Mouse (Mus musculus) midbrain, embryonic 12.5 days (tissue): ENCODE data around the gene Dnm1. TPM values are rescaled to one million over a fixed set of nuclear protein-coding genes. Genes with fewer than 3 reads are reported as not detected.

Experiments
- ATAC-seq: fragments of 200-750 bp; cut with Nextera tagmentation; 2 replicates; pipeline ENCODE4 v1.8.0; 2017; ENCODE audit warnings: low read depth, moderate TSS enrichment, moderate library complexity; ENCODE audit not compliant: low FRiP score
- H3K27ac ChIP-seq: fragments of 300-500 bp; sonication (generic); replicated peaks from 2 replicates; pipeline ENCODE4 v1.5.1; 2016; ENCODE audit warnings: mild to moderate bottlenecking
- H3K27me3 ChIP-seq: fragments of 300-500 bp; sonication (generic); 2 replicates; pipeline ENCODE4 v1.6.1; 2016; ENCODE audit warnings: mild to moderate bottlenecking
- H3K36me3 ChIP-seq: fragments of 300-500 bp; sonication (generic); 2 replicates; pipeline ENCODE4 v1.6.1; 2016
- H3K4me1 ChIP-seq: fragments of 300-500 bp; sonication (generic); 2 replicates; pipeline ENCODE4 v1.6.1; 2016
- H3K4me2 ChIP-seq: fragments of 300-500 bp; sonication (generic); replicated peaks from 2 replicates; pipeline ENCODE4 v1.6.1; 2016; ENCODE audit warnings: mild to moderate bottlenecking, moderate library complexity
- H3K4me3 ChIP-seq: fragments of 300-500 bp; sonication (generic); 2 replicates; pipeline ENCODE4 v1.5.1; 2016; ENCODE audit warnings: mild to moderate bottlenecking
- H3K9ac ChIP-seq: fragments of 300-500 bp; sonication (generic); replicated peaks from 2 replicates; pipeline ENCODE4 v1.6.1; 2016; ENCODE audit warnings: mild to moderate bottlenecking, moderate library complexity
- H3K9me3 ChIP-seq: fragments of 300-500 bp; sonication (generic); 2 replicates; pipeline ENCODE4 v1.6.1; 2016; ENCODE audit warnings: mild to moderate bottlenecking
- WGBS: fragments of 180-500 bp; shearing (Covaris S2); methylation state at CpG from one replicate; pipeline ENCODE4 v1.1.7; 2016; 5-methylcytosine and 5-hydroxymethylcytosine counted together
- polyA plus RNA-seq: library from polyadenylated mRNA; unstranded; fragments of >200 nt; fragmentation: Nextera tagmentation; extraction: Ambion mirVana; gene quantifications from 2 replicates; pipeline ENCODE4 v1.2.1, GENCODE M21; 2016

Dnm1 gene
- polyA plus RNA-seq, 1 experiment from 2014 or later = 30.5 TPM

DNA sequence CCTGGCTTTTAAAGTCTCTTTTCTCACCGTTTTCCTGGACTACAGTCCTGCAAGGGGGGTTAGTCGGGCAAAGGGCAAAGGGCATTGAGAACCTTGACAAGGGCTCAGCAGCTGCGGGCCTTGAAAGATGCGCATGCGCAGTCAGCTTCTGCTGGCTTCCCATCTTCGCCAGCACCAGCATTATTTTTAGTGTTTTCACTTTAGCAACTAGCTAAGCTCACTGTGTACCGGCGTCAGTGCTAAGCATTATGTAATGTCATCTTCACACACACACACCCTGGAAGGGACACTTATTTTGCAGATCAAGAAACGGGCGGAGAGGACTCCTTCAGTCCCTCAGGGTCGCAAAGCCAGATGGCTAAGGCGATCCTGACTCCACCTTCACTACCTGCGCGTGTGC is 7.6 kb upstream of the Dnm1 start:
- H3K9ac ChIP-seq = peak overlapping the region; percentile 34; the same call in 1 of the 2 replicates
- 5% methylated on average over 14 of the region's 14 CpGs for WGBS
- H3K27ac ChIP-seq = no peak overlapping the region
- H3K4me3 ChIP-seq = peak overlapping the region; percentile 30
- peaks cover 23% of the 10 kb centered on the region for H3K4me1 ChIP-seq
- ATAC-seq = 0 out of 2 replicates have a peak, but pooled peaks have one; percentile 6
- H3K27me3 ChIP-seq = peaks cover 18% of the 10 kb centered on the region
- peaks cover 7% of the 10 kb centered on the region for H3K36me3 ChIP-seq
- no peaks in the 10 kb centered on the region for H3K9me3 ChIP-seq
- H3K4me2 ChIP-seq = peak overlapping the region; percentile 61

DNA sequence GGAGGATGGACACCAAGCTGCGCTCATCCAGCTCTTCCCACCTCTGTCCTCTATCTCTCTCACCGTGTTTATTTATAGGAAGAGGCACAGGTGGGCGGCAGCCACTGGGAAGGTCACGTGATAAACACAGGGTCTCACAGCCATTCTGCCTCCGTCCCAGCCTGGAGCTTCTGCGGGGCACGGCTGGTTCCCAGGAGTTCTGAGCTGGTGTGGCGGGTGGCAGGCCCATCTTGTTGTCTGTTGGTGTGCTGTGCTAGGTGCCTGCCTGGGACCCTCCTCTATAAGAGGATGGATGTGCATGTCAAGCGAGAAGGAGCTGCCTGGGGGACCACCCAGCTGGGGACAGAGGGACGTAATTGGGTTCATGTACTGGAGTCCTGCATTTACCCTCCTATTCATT is 5.2 kb upstream of the Dnm1 start:
- no peak for ATAC-seq
- peaks cover 11% of the 10 kb centered on the region for H3K4me1 ChIP-seq
- WGBS = 68% methylated on average over 10 of the region's 10 CpGs

DNA sequence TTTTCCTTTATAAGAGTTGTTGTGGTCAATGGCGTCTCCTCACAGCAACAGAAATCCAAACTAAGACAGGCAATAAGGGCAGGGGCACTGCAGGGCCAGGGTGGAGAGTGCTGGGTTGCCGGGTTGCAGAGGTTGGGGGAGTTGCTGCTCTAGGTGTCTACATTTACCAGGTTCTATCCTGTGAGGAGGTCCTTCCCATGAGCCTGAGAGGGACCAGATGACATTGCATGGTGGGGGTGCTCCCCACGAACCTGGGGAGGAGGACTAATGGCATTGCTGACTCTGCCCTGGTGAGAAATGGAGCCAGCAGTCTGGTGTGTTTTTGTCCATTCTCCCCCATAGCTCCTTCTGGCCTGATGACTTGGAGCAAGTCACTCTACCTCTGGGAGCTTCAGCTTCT is 4.6 kb upstream of the Dnm1 start:
- Histone ChIP-seq H3K9me3 (no peaks in the 10 kb centered on the region), H3K27me3 (peaks cover 18% of the 10 kb centered on the region), H3K4me3 (no peak overlapping the region), H3K9ac (no peak overlapping the region), H3K4me2 (no peak overlapping the region), H3K36me3 (no peaks in the 10 kb centered on the region), H3K4me1 (peaks cover 11% of the 10 kb centered on the region), H3K27ac (no peak overlapping the region)
- ATAC-seq = no peak
- WGBS = 77% methylated on average over 3 of the region's 3 CpGs

More for the DNA sequence above, 5.2 kb upstream of the Dnm1 start:
- no peak overlapping the region for H3K4me2 ChIP-seq
- no peak overlapping the region for H3K9ac ChIP-seq
- H3K27me3 ChIP-seq = peaks cover 18% of the 10 kb centered on the region
- no peaks in the 10 kb centered on the region for H3K36me3 ChIP-seq
- no peaks in the 10 kb centered on the region for H3K9me3 ChIP-seq
- H3K27ac ChIP-seq = no peak overlapping the region
- no peak overlapping the region for H3K4me3 ChIP-seq

DNA sequence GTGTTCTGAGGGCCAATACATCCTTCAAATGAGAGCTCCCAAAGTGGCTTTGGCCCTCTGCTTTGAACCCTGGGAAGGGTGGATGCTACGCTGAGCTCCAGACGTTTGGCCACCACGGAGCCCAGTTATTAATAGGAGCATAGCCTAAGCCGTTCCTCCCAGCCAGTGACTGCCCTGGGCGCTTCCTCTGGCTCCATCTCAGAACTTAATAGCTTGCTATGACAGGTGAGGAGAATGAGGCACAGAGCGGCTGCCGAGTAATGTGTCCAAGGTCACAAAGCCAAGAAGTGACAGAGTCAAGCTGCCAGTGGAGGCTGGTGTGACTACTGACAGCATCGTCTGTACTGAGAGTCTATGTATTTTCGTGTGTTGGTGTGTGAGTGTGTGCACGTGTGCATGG is 3.1 kb upstream of the Dnm1 start:
- no peak for ATAC-seq
- no peak overlapping the region for H3K9ac ChIP-seq
- no peaks in the 10 kb centered on the region for H3K36me3 ChIP-seq
- no peak overlapping the region for H3K4me3 ChIP-seq
- no peak overlapping the region for H3K4me2 ChIP-seq
- no peaks in the 10 kb centered on the region for H3K9me3 ChIP-seq
- H3K27me3 ChIP-seq = peaks cover 21% of the 10 kb centered on the region
- H3K27ac ChIP-seq = no peak overlapping the region
- H3K4me1 ChIP-seq = peaks cover 21% of the 10 kb centered on the region
- 87% methylated on average over 10 of the region's 10 CpGs for WGBS

DNA sequence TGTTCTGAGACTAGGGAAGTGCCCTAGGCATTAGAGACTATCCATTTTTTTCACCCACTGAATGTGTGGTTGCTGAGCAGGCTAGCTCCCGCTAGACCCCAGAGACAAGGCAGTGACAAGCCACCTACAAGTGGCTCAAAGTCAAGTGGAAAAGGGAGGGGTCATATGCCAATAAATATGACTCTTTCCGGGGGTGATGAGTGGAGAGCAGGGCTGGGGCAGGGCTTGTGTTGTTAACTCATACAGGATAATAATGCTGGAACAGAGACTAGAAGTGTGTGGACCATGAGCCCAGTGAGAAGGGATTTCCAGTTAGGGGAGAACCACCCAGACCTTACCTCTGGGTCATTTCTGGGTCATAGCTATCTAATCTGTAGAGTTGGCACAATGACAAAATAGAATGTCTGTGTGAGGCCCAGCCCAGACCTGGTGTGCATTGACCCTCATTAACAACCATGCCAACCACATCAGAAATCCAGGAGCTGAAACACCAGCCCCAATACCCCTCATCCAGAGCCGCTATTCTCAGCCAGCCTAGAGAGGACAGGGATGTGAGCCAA is 1.3 kb upstream of the Dnm1 start:
- Histone ChIP-seq H3K36me3 (no peaks in the 10 kb centered on the region), H3K27me3 (peaks cover 33% of the 10 kb centered on the region), H3K4me1 (peaks cover 26% of the 10 kb centered on the region), H3K27ac (no peak overlapping the region), H3K4me3 (no peak overlapping the region), H3K4me2 (no peak overlapping the region), H3K9me3 (no peaks in the 10 kb centered on the region), H3K9ac (no peak overlapping the region)
- 92% methylated on average over 3 of the region's 3 CpGs for WGBS
- ATAC-seq = no peak

DNA sequence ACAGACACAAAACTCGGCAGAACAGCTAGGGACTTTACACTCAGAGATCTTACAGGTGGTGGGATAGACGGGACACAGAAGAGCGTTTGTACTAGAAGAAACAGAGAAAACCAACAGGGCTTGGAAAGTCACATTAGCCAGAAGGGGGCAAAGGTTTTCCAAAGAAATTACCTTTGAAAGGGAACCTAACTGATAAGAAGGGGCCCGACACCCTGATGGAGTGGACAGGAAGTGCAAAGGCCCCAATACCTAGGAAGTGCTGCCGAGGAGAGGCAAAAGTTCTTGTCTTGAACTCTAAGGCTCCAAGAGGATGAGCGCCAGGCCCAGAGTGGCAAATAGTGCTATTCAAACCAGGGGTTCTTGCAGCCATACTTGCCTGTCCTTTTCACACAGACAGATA is 698 bp upstream of the Dnm1 start:
- Histone ChIP-seq H3K36me3 (no peaks in the 10 kb centered on the region), H3K9ac (no peak overlapping the region), H3K9me3 (no peaks in the 10 kb centered on the region), H3K4me1 (peaks cover 26% of the 10 kb centered on the region), H3K27me3 (peaks cover 33% of the 10 kb centered on the region), H3K4me3 (no peak overlapping the region), H3K4me2 (peak overlapping the region; percentile 78; the same call in 1 of the 2 replicates), H3K27ac (no peak overlapping the region)
- ATAC-seq = no peak
- 76% methylated on average over 6 of the region's 6 CpGs for WGBS

DNA sequence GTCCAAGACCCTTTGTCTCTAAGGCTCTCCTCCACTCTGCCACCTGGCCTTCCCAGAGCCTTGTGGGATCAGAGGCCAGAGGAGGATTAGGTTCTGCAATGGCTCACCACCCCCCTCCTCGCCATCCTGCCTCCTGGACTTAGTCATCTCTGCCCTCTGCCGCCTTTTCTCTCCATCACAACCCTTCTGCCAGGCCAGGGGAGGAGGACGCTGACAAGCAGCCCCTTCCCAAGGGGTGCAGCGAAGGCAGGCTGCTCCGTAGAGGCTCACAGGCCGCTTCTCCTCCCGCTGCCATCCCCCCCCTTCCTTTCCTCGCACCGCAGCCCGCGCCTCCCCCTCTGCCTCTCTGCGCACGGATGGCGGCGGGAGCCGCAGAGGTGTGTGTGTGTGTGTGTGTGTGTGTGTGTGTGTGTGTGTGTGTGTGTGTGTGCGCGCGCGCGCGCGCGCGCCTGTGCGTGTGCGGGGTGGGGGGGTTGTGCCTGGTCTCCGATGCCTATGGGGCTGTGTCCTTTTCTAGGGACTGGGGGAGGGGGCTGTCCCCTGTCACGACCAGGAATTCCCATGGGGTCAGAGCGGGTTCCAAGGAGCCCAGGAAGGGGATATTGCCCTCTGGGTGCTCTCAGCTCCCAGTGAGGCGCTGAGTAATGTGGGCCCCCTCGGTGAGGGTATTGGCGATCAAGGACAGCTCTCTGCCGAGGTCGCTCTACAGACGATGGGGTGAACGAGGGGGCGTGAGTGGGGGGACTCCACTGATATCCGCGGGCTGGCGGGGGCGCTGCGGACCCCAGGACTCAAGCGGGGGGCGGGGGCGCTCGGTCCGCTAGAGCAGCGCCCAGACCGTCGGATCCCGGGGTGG is 759 bp downstream of the Dnm1 start, which contains the start of gene Ciz1:
TSS of gene Ciz1 (plus strand) at position 177 of the 856 bp plus-strand sequence.
- 2% methylated on average over 34 of the region's 52 CpGs for WGBS
- Histone ChIP-seq H3K9ac (peak within 1 kb of the TSS; percentile 76), H3K27me3 (peaks cover 35% of the 10 kb centered on the region), H3K36me3 (no peaks in the 10 kb centered on the region), H3K4me3 (peak within 1 kb of the TSS; percentile 54), H3K9me3 (no peaks in the 10 kb centered on the region), H3K4me2 (peak within 1 kb of the TSS; percentile 78), H3K4me1 (peaks cover 26% of the 10 kb centered on the region), H3K27ac (peak within 1 kb of the TSS; percentile 86)
- ATAC-seq = peak; percentile 53

DNA sequence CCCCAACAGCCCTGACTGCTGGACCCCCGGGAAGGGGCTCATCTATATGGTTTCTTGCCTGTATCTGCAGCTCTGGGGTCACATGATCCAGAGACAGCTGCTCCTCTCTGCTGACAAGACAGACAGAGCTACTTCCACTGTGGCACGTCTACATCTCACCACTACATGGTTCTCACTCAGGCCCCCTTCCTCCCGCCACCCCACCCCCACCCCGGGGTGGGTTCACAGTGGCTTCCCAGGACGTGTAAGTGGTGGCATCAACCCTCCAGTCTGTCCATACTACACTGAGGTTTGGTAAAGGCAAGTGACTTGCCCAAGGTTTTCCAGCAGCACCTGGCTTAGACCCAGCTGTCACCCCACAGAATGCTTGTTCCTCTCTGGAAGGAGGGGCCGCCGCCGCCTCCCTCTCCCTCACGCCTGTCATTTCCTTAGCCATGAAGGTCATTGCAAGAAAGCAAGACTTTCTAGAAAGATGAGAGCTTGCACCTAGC is 1.6 kb downstream of the Dnm1 start:
- peak overlapping the region; percentile 54 for H3K4me3 ChIP-seq
- H3K36me3 ChIP-seq = no peaks in the 10 kb centered on the region
- no peaks in the 10 kb centered on the region for H3K9me3 ChIP-seq
- peak overlapping the region; percentile 76 for H3K9ac ChIP-seq
- H3K27me3 ChIP-seq = peaks cover 31% of the 10 kb centered on the region
- ATAC-seq = no peak
- peak overlapping the region; percentile 86 for H3K27ac ChIP-seq
- 58% methylated on average over 9 of the region's 9 CpGs for WGBS
- peaks cover 26% of the 10 kb centered on the region for H3K4me1 ChIP-seq
- H3K4me2 ChIP-seq = peak overlapping the region; percentile 78

DNA sequence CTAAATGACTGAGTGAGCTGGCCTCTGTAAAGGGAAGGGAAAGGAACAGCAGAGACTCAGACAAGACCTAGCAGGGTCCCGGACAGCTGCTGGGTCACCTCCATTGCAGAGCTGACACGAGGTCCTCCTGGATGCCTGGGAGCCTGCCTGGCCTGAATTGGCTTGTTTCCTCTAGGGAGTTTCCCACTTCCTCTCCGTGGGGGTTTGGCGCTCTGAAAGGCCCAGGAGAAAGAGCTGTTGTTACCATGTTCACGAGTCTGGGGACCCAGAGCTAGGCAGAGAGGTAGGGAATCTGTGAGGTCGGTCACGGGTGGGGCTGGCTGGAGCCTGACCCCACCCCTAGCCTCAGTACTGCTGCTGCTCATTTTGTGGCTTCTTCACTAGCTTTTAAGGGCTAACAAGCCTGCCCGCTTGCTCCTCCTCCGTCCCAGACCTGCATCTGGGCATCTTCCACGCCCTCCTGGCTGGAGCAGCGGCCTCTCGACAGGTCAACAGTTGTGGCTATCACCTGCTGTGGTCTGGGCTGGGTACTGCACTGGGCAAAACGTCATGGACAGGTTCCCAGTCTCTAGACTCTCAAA is 2.6 kb downstream of the Dnm1 start:
- Histone ChIP-seq H3K4me1 (peaks cover 26% of the 10 kb centered on the region), H3K36me3 (no peaks in the 10 kb centered on the region), H3K9ac (no peak overlapping the region), H3K27me3 (peaks cover 31% of the 10 kb centered on the region), H3K9me3 (no peaks in the 10 kb centered on the region), H3K4me3 (no peak overlapping the region), H3K4me2 (0 out of 2 replicates have a peak overlapping the region, but pooled peaks have one; percentile 11), H3K27ac (no peak overlapping the region)
- no peak for ATAC-seq
- 55% methylated on average over 13 of the region's 13 CpGs for WGBS

DNA sequence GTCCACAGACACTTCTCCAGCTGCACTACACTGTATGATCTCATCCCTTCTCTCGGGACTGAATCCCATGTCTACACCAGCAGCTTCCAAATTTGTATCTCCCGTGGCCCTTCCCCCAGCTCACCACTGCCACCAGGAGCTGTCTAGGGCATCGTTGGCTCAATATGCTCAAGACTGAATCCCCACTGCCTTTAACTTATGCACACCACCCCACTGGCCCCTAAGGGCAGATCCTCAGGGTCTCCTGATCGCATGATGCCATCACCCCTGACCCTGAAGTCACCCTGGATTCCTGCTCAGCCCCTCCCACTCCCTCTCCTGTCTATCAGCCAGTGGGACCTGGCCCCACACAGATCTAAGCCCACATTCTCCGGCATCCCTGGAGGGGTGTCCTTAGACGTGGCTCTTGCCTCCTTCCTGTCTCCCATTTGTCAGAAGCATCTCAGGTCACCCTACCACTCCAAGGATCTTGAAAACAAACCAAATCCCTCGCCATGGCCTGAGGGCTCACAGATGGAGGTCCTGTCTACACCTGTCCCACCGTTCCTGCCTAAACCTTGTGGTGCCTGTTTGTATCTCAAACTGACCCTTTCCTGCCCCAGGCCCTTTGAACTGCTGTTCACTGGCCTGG is 3.4 kb downstream of the Dnm1 start:
- Histone ChIP-seq H3K9ac (no peak overlapping the region), H3K4me3 (no peak overlapping the region), H3K9me3 (no peaks in the 10 kb centered on the region), H3K27ac (no peak overlapping the region), H3K27me3 (peaks cover 31% of the 10 kb centered on the region), H3K4me1 (peaks cover 26% of the 10 kb centered on the region), H3K36me3 (no peaks in the 10 kb centered on the region), H3K4me2 (no peak overlapping the region)
- WGBS = 64% methylated on average over 8 of the region's 8 CpGs
- no peak for ATAC-seq

DNA sequence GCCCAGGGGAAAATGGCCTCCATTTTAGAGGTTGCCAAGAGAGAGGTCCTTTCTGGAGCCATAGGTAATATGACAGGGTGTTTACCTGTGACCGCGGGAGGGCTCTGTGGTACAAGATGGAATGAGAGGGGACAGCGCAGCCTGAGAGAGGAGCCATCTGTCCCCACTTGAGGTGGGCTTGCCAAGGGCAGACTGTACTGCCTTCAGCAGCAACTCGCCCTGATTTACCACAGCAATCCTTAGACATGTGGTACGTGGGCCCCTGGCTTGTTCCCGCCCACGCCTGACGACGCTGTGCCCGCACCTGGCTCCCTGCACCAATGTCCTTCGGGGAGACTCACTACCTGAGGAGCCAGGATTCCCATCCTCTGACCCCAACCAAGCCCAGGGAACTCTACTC is 4.8 kb downstream of the Dnm1 start:
- Histone ChIP-seq H3K4me2 (no peak overlapping the region), H3K27ac (no peak overlapping the region), H3K9ac (no peak overlapping the region), H3K36me3 (no peaks in the 10 kb centered on the region), H3K4me1 (peaks cover 26% of the 10 kb centered on the region), H3K27me3 (peaks cover 31% of the 10 kb centered on the region), H3K4me3 (no peak overlapping the region), H3K9me3 (no peaks in the 10 kb centered on the region)
- WGBS = 85% methylated on average over 11 of the region's 11 CpGs
- ATAC-seq = no peak
